9 mouse cellular contexts compared by ENCODE assay signal in genomic region chr16:84620861-84621260, GRCm38 (mm10).
DNase-seq lines count a peak whose midpoint lies in the region; ATAC-seq and TF ChIP-seq lines count a peak whose summit lies in the region.
"Had no signal": no experiment of that assay in that cellular context is flagged by ENCODE, and none has a peak within 500 bp of the region (broad histone marks: within the 10 kb centered on the region; RNA-seq: fewer than 3 reads in every experiment).

No protein-coding gene starts in this region.

- no peaks in the 10 kb centered on the region for H3K27me3 ChIP-seq in heart, adult 2 months (ENCODE audit: control insufficient read depth, insufficient read depth, low read length)
- no peaks in the 10 kb centered on the region for H3K27me3 ChIP-seq in limb, embryonic 13.5 days
- H3K27me3 ChIP-seq in limb, embryonic 10.5 days (ENCODE audit: low read depth, poor library complexity, severe bottlenecking): no peaks in the 10 kb centered on the region
- no peaks in the 10 kb centered on the region for H3K27me3 ChIP-seq in MEL (ENCODE audit: control insufficient read depth in 1 of 2, insufficient read depth in 2 of 2, low read length in 2 of 2)
- H3K27me3 ChIP-seq in liver, embryonic 15.5 days: no peaks in the 10 kb centered on the region
- H3K27me3 ChIP-seq in neural tube, embryonic 15.5 days (replicated peaks): no peaks in the 10 kb centered on the region

- no peaks in the 10 kb centered on the region for H3K36me3 ChIP-seq in heart, adult 2 months (ENCODE audit: control insufficient read depth, insufficient read depth, low read length)
- no peaks in the 10 kb centered on the region for H3K36me3 ChIP-seq in limb, embryonic 13.5 days
- H3K36me3 ChIP-seq in limb, embryonic 10.5 days: no peaks in the 10 kb centered on the region
- H3K36me3 ChIP-seq in MEL (ENCODE audit: control insufficient read depth in 1 of 2, insufficient read depth in 2 of 2, low read length in 2 of 2): no peaks in the 10 kb centered on the region
- H3K36me3 ChIP-seq in liver, embryonic 15.5 days (replicated peaks): no peaks in the 10 kb centered on the region
- no peaks in the 10 kb centered on the region for H3K36me3 ChIP-seq in neural tube, embryonic 15.5 days

- H3K79me2 ChIP-seq in heart, adult 2 months (replicated peaks; ENCODE audit: control insufficient read depth, insufficient read depth, low read length): no peaks in the 10 kb centered on the region
- H3K79me2 ChIP-seq in MEL (ENCODE audit: control insufficient read depth, insufficient read depth, low read length, poor library complexity): no peaks in the 10 kb centered on the region

- H3K27ac ChIP-seq in heart, adult 2 months: peak overlapping the region; percentile 10; the same call in 1 of the 2 replicates
- no peak overlapping the region for H3K27ac ChIP-seq in limb, embryonic 13.5 days
- no peak overlapping the region for H3K27ac ChIP-seq in limb, embryonic 10.5 days
- no peak overlapping the region for H3K27ac ChIP-seq in MEL (ENCODE audit: control insufficient read depth, low read depth, low read length)
- no peak overlapping the region for H3K27ac ChIP-seq in liver, embryonic 15.5 days (replicated peaks)
- no peak overlapping the region for H3K27ac ChIP-seq in neural tube, embryonic 15.5 days (replicated peaks)
- H3K27ac ChIP-seq: hindbrain, embryonic 14.5 days had no signal

- intact Hi-C loops in heart, adult 2 months (cut with DNase I): no loop called here
- intact Hi-C loops in heart, postnatal 10 days (cut with DNase I): no loop called here

- no CpG with 5 or more reads among the region's 1 CpGs for WGBS in heart, adult 2 months
- WGBS in limb, embryonic 13.5 days: no CpG with 5 or more reads among the region's 1 CpGs
- WGBS in limb, embryonic 10.5 days: no CpG with 5 or more reads among the region's 1 CpGs
- no CpG with 5 or more reads among the region's 1 CpGs for WGBS in liver, embryonic 15.5 days (ENCODE audit: insufficient replicate concordance)
- no CpG with 5 or more reads among the region's 1 CpGs for WGBS in neural tube, embryonic 15.5 days

- DNase-seq in heart, adult 2 months: no peak
- no peak for DNase-seq in heart, postnatal 10 days
- DNase-seq in limb, embryonic 10.5 days (ENCODE audit: low spot score): no peak
- no peak for DNase-seq in MEL (ENCODE audit: low read depth, low spot score)
- no peak for DNase-seq in adrenal gland, postnatal 4 days (ENCODE audit: low spot score in 2 of 2)

- no peak overlapping the region for H3K9ac ChIP-seq in heart, adult 2 months (ENCODE audit: low read depth, low read length)
- H3K9ac ChIP-seq in limb, embryonic 13.5 days: no peak overlapping the region
- H3K9ac ChIP-seq in MEL (ENCODE audit: control insufficient read depth, low read depth, low read length, poor library complexity, severe bottlenecking): no peak overlapping the region
- no peak overlapping the region for H3K9ac ChIP-seq in liver, embryonic 15.5 days
- no peak overlapping the region for H3K9ac ChIP-seq in neural tube, embryonic 15.5 days (replicated peaks)
- H3K9ac ChIP-seq: hindbrain, embryonic 14.5 days had no signal

- no peak for ATAC-seq in limb, embryonic 13.5 days (ENCODE audit: low FRiP score, low read depth)
- ATAC-seq in liver, embryonic 15.5 days (ENCODE audit: insufficient read depth): no peak
- ATAC-seq in neural tube, embryonic 15.5 days (ENCODE audit: low FRiP score): no peak

- no peak for TF ChIP-seq CTCF in heart, adult 2 months (IDR thresholded peaks at IDR 0.05)
- no peak for TF ChIP-seq CTCF in MEL (IDR thresholded peaks at IDR 0.05 in 2 of 3, conservative IDR thresholded peaks at IDR 0.05 in 1 of 3; ENCODE audit: control insufficient read depth in 1 of 3, insufficient read depth in 1 of 3, low read depth in 2 of 3, low read length in 3 of 3, poor library complexity in 1 of 3, severe bottlenecking in 1 of 3)

- peak overlapping the region; percentile 54 for H3K4me3 ChIP-seq in heart, adult 2 months
- H3K4me3 ChIP-seq in limb, embryonic 13.5 days: no peak overlapping the region
- H3K4me3 ChIP-seq in limb, embryonic 10.5 days: no peak overlapping the region
- peak overlapping the region; percentile 68 to 79 for H3K4me3 ChIP-seq in MEL (ENCODE audit: control insufficient read depth in 1 of 2, insufficient read depth in 1 of 2, low read depth in 2 of 2, low read length in 2 of 2)
- peak overlapping the region; percentile 33 for H3K4me3 ChIP-seq in liver, embryonic 15.5 days (replicated peaks)
- no peak overlapping the region for H3K4me3 ChIP-seq in neural tube, embryonic 15.5 days (replicated peaks)

- no peak for TF ChIP-seq RAD21 in MEL (IDR thresholded peaks at IDR 0.05; ENCODE audit: low read depth, low read length)

- TF ChIP-seq EP300 in heart, adult 2 months (IDR thresholded peaks at IDR 0.05; ENCODE audit: insufficient read depth, low read depth, low read length): no peak
- no peak for TF ChIP-seq EP300 in MEL (IDR thresholded peaks at IDR 0.05; ENCODE audit: low read depth in 1 of 2, low read length in 2 of 2)

- H3K9me3 ChIP-seq in limb, embryonic 13.5 days: no peaks in the 10 kb centered on the region
- H3K9me3 ChIP-seq in limb, embryonic 10.5 days (replicated peaks): no peaks in the 10 kb centered on the region
- no peaks in the 10 kb centered on the region for H3K9me3 ChIP-seq in MEL (replicated peaks; ENCODE audit: insufficient read depth, low read length)
- no peaks in the 10 kb centered on the region for H3K9me3 ChIP-seq in liver, embryonic 15.5 days (replicated peaks)
- no peaks in the 10 kb centered on the region for H3K9me3 ChIP-seq in neural tube, embryonic 15.5 days (replicated peaks)

- H3K4me1 ChIP-seq in heart, adult 2 months (ENCODE audit: control insufficient read depth, insufficient read depth, low read length): no peaks in the 10 kb centered on the region; the same call in 1 of the 2 replicates
- H3K4me1 ChIP-seq in limb, embryonic 13.5 days: no peaks in the 10 kb centered on the region
- no peaks in the 10 kb centered on the region for H3K4me1 ChIP-seq in limb, embryonic 10.5 days
- no peaks in the 10 kb centered on the region for H3K4me1 ChIP-seq in MEL (ENCODE audit: control insufficient read depth in 1 of 2, insufficient read depth in 2 of 2, low read length in 2 of 2)
- no peaks in the 10 kb centered on the region for H3K4me1 ChIP-seq in liver, embryonic 15.5 days (replicated peaks)
- no peaks in the 10 kb centered on the region for H3K4me1 ChIP-seq in neural tube, embryonic 15.5 days

- 0 out of 2 replicates have a peak overlapping the region, but pooled peaks have one; percentile 14 for H3K4me2 ChIP-seq in limb, embryonic 13.5 days (replicated peaks)
- H3K4me2 ChIP-seq in liver, embryonic 15.5 days: peak overlapping the region; percentile 20; the same call in 1 of the 2 replicates
- no peak overlapping the region for H3K4me2 ChIP-seq in neural tube, embryonic 15.5 days
- H3K4me2 ChIP-seq: hindbrain, embryonic 14.5 days had no signal

- no peak for TF ChIP-seq POLR2A in heart, adult 2 months (IDR thresholded peaks at IDR 0.05; ENCODE audit: insufficient read depth, low read depth, low read length)
- no peak for TF ChIP-seq POLR2A in MEL (IDR thresholded peaks at IDR 0.05; ENCODE audit: control insufficient read depth in 1 of 2, insufficient read depth in 1 of 2, low read depth in 1 of 2, low read length in 2 of 2, poor library complexity in 1 of 2)

TF ChIP-seq in MEL, 35 proteins besides CTCF, POLR2A, EP300 and RAD21:
- TF ChIP-seq GATA1 (IDR thresholded peaks at IDR 0.05; ENCODE audit: low read depth, low read length) (no peak), ETS1 (IDR thresholded peaks at IDR 0.05; ENCODE audit: low read depth, low read length) (no peak), ZKSCAN1 (IDR thresholded peaks at IDR 0.05; ENCODE audit: low read depth, low read length) (no peak), POLR2AphosphoS2 (IDR thresholded peaks at IDR 0.05; ENCODE audit: low read length) (no peak), MAFK (IDR thresholded peaks at IDR 0.05; ENCODE audit: borderline replicate concordance, low read depth, low read length) (no peak), RCOR1 (IDR thresholded peaks at IDR 0.05; ENCODE audit: low read depth, low read length) (no peak), SIN3A (IDR thresholded peaks at IDR 0.05; ENCODE audit: low read length) (no peak), HCFC1 (IDR thresholded peaks at IDR 0.05; ENCODE audit: low read depth, low read length) (no peak), UBTF (IDR thresholded peaks at IDR 0.05; ENCODE audit: borderline replicate concordance, insufficient read depth, low read depth, low read length) (no peak)

Comparison
In these comparisons a context has a peak if more than half of its experiments do, and no peak if none do; other contexts are left out.
1. H3K4me3 ChIP-seq: peak in heart, adult 2 months (single experiment), MEL (2 of 2) and liver, embryonic 15.5 days (single experiment); none in limb, embryonic 13.5 days (single experiment), limb, embryonic 10.5 days (single experiment) and neural tube, embryonic 15.5 days (single experiment).